Mouse (Mus musculus): ENCODE results near the gene Ide. TPM values are rescaled to one million over a fixed set of nuclear protein-coding genes. Genes with fewer than 3 reads are reported as not detected.
"Not testable (repeated sequence)": the region's sequence is repeated elsewhere in the genome, so short reads cannot be mapped to it uniquely, and the experiment has no call there.

The Ide gene
- polyA plus RNA-seq, 1 experiment from 2014 or later, result 49.0 TPM

- H3K27ac ChIP-seq (ENCODE audit: low read depth, low read length), result no peak overlapping the region
- DNase-seq (ENCODE audit: low spot score), result peak; percentile 58
- 4% methylated on average over 63 of the region's 63 CpGs for WGBS
- peak overlapping the region; percentile 33 for H3K9ac ChIP-seq (ENCODE audit: low read depth, low read length)
- peak overlapping the region; percentile 39 for H3K4me3 ChIP-seq (ENCODE audit: low read depth, low read length)
- peak; percentile 69 for ATAC-seq (ENCODE audit: low FRiP score)
- no peaks in the 10 kb centered on the region for H3K4me1 ChIP-seq (replicated peaks; ENCODE audit: control insufficient read depth, insufficient read depth, low read length)
- peak overlapping the region; percentile 79 for H3K4me2 ChIP-seq (replicated peaks; ENCODE audit: low read depth, low read length)
- peaks cover 22% of the 10 kb centered on the region for H3K27me3 ChIP-seq (ENCODE audit: control insufficient read depth, insufficient read depth, low read length)
- no peaks in the 10 kb centered on the region for H3K9me3 ChIP-seq (ENCODE audit: control insufficient read depth, low read length)
- no peaks in the 10 kb centered on the region for H3K36me3 ChIP-seq (ENCODE audit: control insufficient read depth, insufficient read depth, low read length)
Measured at GRCm38 (mm10) chr19:37233561-37234539, 103.8 kb downstream of the Ide start.

DNA sequence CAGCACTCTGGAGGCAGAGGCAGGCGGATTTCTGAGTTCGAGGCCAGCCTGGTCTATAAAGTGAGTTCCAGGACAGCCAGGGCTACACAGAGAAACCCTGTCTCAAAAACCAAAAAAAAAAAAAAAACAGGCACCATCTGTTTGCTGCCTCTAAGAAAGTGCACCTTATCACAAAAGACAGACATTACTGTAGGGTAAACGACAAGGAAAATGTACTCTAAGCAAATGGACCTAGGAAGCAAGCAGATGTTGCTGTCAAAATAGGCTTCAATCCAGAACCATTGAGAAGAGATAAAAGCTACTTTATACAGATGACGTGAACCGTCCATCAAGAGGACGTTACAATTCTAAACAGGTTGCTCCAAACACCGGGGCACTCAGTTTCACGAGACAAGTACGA, 105.1 kb downstream of the Ide start:
- 84% methylated on average over 9 of the region's 9 CpGs for WGBS
- H3K27ac ChIP-seq (ENCODE audit: low read depth, low read length); H3K36me3 ChIP-seq (ENCODE audit: control insufficient read depth, insufficient read depth, low read length); H3K4me3 ChIP-seq (ENCODE audit: low read depth, low read length); DNase-seq (ENCODE audit: low spot score); H3K4me2 ChIP-seq (replicated peaks; ENCODE audit: low read depth, low read length); H3K4me1 ChIP-seq (replicated peaks; ENCODE audit: control insufficient read depth, insufficient read depth, low read length); ATAC-seq (ENCODE audit: low FRiP score); H3K9ac ChIP-seq (ENCODE audit: low read depth, low read length); H3K9me3 ChIP-seq (ENCODE audit: control insufficient read depth, low read length): not testable (repeated sequence)
- H3K27me3 ChIP-seq (ENCODE audit: control insufficient read depth, insufficient read depth, low read length), result peaks cover 22% of the 10 kb centered on the region

DNA sequence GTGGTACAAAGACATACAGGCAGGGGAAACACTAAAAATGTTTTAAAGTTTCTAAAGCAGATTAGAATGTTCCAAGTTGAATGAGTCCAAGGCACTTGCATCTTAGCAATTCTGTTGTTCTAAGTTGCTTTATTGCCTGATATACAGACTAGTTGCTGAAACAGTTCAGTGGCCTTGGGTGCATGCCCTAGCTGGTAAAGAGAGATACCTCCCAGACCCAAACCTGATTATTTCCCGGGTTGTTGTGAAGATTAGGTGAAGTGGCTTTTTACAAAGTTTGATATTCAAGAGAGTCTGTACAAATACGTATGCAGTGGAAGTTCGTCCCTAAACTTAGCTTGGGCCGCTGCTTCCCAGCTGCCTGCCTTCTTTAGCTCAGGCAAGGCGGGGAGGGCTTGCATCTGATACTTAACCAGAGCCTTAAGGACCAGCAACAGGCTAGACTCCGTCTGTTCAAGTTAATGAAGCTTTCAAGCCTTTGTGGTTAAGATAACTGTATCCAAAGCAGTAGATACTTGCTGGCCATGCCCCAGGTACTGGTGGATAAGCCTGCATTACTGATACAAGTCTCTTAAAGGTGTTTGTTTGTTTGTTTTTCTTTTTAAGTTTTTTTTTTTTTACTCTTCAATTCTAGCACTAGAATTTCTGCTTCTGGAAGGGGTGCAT, 112.3 kb downstream of the Ide start:
- no peak overlapping the region for H3K27ac ChIP-seq (ENCODE audit: low read depth, low read length)
- no peaks in the 10 kb centered on the region for H3K9me3 ChIP-seq (ENCODE audit: control insufficient read depth, low read length)
- no peak overlapping the region for H3K4me3 ChIP-seq (ENCODE audit: low read depth, low read length)
- no peaks in the 10 kb centered on the region for H3K4me1 ChIP-seq (replicated peaks; ENCODE audit: control insufficient read depth, insufficient read depth, low read length)
- H3K9ac ChIP-seq (ENCODE audit: low read depth, low read length), result no peak overlapping the region
- WGBS, result 83% methylated on average over 6 of the region's 6 CpGs
- H3K4me2 ChIP-seq (replicated peaks; ENCODE audit: low read depth, low read length), result no peak overlapping the region
- H3K36me3 ChIP-seq (ENCODE audit: control insufficient read depth, insufficient read depth, low read length), result 0 out of 2 replicates have a peak, but pooled peaks cover 3% of the 10 kb centered on the region
- ATAC-seq (ENCODE audit: low FRiP score) (no peak), DNase-seq (ENCODE audit: low spot score) (no peak)
- no peaks in the 10 kb centered on the region for H3K27me3 ChIP-seq (ENCODE audit: control insufficient read depth, insufficient read depth, low read length)

Other genes starting within 250 kb of the Ide start
- 152 and 157 TPM in 2 replicates for gene March5, start 130.3 kb downstream of the Ide start, polyA plus RNA-seq (2014; fragmentation: Nextera tagmentation; extraction: Ambion mirVana)
- gene Cpeb3, start 129.3 kb downstream of the Ide start, polyA plus RNA-seq (2014; fragmentation: Nextera tagmentation; extraction: Ambion mirVana), result 2.4 and 4.9 TPM in 2 replicates
- gene Kif11, start 38.6 kb upstream of the Ide start, polyA plus RNA-seq (2014; fragmentation: Nextera tagmentation; extraction: Ambion mirVana), result 73.5 and 79.9 TPM in 2 replicates
- 5.5 and 5.8 TPM in 2 replicates for gene Hhex, start 97.0 kb upstream of the Ide start, polyA plus RNA-seq (2014; fragmentation: Nextera tagmentation; extraction: Ambion mirVana)
- 10.1 and 11.0 TPM in 2 replicates for gene Exoc6, start 212.6 kb upstream of the Ide start, polyA plus RNA-seq (2014; fragmentation: Nextera tagmentation; extraction: Ambion mirVana)